Mouse (Mus musculus): ENCODE data around the gene H2-T3. TPM values are rescaled to one million over a fixed set of nuclear protein-coding genes. Genes with fewer than 3 reads are reported as not detected.
"Not testable (repeated sequence)": the region's sequence is repeated elsewhere in the genome, so short reads cannot be mapped to it uniquely, and the experiment has no call there.

The H2-T3 gene
- total and polyA plus RNA-seq, 2 experiments from 2014 or later = not detected

DNA sequence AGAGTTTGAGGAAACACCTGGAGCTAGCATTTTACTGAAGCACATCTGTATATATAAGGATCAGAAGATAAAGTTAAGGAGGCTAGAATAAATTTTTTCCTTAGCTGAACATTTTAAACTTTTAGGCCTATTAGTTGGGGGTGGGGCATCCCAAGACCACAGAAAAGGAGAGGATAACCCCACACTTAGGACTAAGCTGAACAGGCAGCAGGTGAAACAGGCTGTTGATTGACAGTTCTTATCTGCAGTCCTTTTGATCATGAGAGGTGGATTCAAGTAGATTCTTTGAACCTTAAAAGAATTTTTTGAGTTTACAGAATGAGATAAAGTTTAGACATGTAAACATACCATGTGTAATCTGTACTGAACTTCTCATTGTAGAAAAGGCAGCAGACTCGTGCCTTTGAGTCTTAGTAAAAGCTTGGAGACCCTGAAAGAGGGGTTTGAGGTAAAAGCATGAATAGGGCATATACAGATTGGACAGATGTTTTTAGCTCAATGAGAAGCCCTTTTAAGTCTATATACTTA, 19.7 kb downstream of the H2-T3 start:
- Histone ChIP-seq H3K27ac (ENCODE audit: low read depth) (no peak overlapping the region), H3K4me2 (ENCODE audit: low read depth, low read length) (no peak overlapping the region), H3K27me3 (ENCODE audit: control insufficient read depth, insufficient read depth, low read length) (peaks cover 41% of the 10 kb centered on the region), H3K4me1 (ENCODE audit: control insufficient read depth, insufficient read depth) (no peaks in the 10 kb centered on the region; the same call in 1 of the 2 replicates), H3K36me3 (replicated peaks; ENCODE audit: control insufficient read depth, insufficient read depth, low read length) (no peaks in the 10 kb centered on the region), H3K9me3 (replicated peaks; ENCODE audit: control insufficient read depth, low read length) (no peaks in the 10 kb centered on the region), H3K4me3 (ENCODE audit: low read depth, low read length) (no peak overlapping the region), H3K9ac (replicated peaks; ENCODE audit: low read depth, low read length) (no peak overlapping the region)
- DNase-seq (ENCODE audit: low spot score) (no peak), ATAC-seq (ENCODE audit: insufficient read depth, low read depth) (no peak)
- TF ChIP-seq CTCF (IDR thresholded peaks at IDR 0.05; ENCODE audit: low read depth) (no peak), EP300 (IDR thresholded peaks at IDR 0.05; ENCODE audit: low read depth) (no peak)
- WGBS = 39% methylated on average over 1 of the region's 1 CpGs

DNA sequence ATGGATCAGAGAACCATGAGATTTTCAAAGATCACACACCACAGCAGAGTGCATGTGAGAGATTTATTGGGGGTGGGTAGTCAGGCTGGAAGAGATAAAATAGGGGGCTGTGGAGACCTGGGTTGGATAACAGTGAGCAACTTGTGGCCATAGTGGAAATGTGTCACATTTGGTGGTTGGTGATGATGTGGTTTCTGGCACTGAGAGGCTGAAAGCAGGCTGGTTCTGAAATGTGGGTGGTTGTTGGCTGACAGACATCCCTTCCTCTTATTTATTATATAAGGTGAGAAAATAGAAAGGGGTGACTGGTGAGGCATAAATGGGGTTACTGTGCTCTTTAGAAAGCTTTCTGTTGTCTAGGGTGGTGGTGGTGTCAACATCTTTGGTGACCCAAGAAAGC, 20.3 kb downstream of the H2-T3 start:
- TF ChIP-seq CTCF (IDR thresholded peaks at IDR 0.05; ENCODE audit: low read depth) (no peak), EP300 (IDR thresholded peaks at IDR 0.05; ENCODE audit: low read depth) (no peak)
- Histone ChIP-seq H3K4me2 (ENCODE audit: low read depth, low read length) (no peak overlapping the region), H3K9ac (replicated peaks; ENCODE audit: low read depth, low read length) (no peak overlapping the region), H3K4me1 (ENCODE audit: control insufficient read depth, insufficient read depth) (no peaks in the 10 kb centered on the region; the same call in 1 of the 2 replicates), H3K27me3 (ENCODE audit: control insufficient read depth, insufficient read depth, low read length) (peaks cover 47% of the 10 kb centered on the region), H3K9me3 (replicated peaks; ENCODE audit: control insufficient read depth, low read length) (no peaks in the 10 kb centered on the region), H3K4me3 (ENCODE audit: low read depth, low read length) (no peak overlapping the region), H3K27ac (ENCODE audit: low read depth) (no peak overlapping the region), H3K36me3 (replicated peaks; ENCODE audit: control insufficient read depth, insufficient read depth, low read length) (no peaks in the 10 kb centered on the region)
- no peak for DNase-seq (ENCODE audit: low spot score)
- ATAC-seq (ENCODE audit: insufficient read depth, low read depth) = no peak

DNA sequence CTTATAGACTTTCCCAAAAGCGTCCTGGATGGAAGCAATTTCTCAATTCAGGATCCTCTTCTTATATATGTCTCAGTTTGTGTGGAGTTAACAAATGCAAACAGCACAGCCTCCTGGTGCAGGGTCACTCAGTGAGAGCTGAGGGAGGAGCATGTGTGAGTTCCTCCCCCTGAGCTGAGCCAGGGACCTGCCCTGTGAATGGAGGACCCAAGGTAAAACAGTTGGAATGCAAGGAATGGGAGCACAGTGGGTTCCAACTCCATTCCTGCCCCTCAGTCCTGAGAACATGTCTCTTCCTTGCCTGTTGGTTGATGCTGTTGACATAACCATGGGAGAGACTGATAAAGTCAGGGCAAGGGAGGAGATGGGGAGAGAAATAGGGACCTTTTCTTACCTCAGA, 21.0 kb downstream of the H2-T3 start:
- H3K9me3 ChIP-seq (replicated peaks; ENCODE audit: control insufficient read depth, low read length); H3K9ac ChIP-seq (replicated peaks; ENCODE audit: low read depth, low read length); H3K36me3 ChIP-seq (replicated peaks; ENCODE audit: control insufficient read depth, insufficient read depth, low read length); H3K4me3 ChIP-seq (ENCODE audit: low read depth, low read length); DNase-seq (ENCODE audit: low spot score); ATAC-seq (ENCODE audit: insufficient read depth, low read depth); H3K4me2 ChIP-seq (ENCODE audit: low read depth, low read length); H3K27ac ChIP-seq (ENCODE audit: low read depth); H3K4me1 ChIP-seq (ENCODE audit: control insufficient read depth, insufficient read depth): not testable (repeated sequence)
- peaks cover 52% of the 10 kb centered on the region for H3K27me3 ChIP-seq (ENCODE audit: control insufficient read depth, insufficient read depth, low read length)
- no CpG with 5 or more reads among the region's 1 CpGs for WGBS

DNA sequence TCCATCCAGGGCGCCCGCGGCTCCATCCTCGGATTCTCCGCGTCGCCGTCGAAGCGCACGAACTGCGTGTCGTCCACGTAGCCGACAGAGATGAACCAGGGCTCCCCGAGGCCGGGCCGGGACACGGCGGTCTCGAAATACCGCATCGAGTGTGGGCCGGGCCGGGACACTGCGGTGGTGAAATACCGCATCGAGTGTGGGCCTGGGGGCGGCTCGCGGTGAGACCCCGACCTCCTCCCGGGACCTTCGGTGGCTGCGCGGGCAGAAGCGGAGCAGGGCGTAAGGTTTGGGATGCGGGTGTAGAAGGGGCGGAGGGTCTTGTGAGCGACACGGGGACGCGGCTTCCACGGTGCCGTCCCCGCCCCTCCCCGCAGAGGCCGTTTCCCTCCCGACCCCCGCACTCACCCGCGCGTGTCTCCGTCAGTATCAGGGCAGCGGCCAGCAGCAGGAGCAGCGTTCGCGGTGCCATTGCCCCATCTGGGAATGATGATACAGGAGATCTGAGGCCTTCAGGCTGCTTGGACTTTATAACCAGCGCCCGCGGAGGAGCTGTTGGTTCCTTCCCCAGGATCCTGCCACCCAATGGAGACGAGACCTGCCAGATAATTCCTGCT, 21.9 kb downstream of the H2-T3 start, which contains the start of gene Gm8909:
Gene Gm8909 (minus strand): TSS at position 499 of the 614 bp plus-strand sequence.
- Histone ChIP-seq H3K4me2 (ENCODE audit: low read depth, low read length) (peak within 1 kb of the TSS; percentile 69), H3K4me1 (ENCODE audit: control insufficient read depth, insufficient read depth) (no peaks in the 10 kb centered on the region; the same call in 1 of the 2 replicates), H3K9ac (replicated peaks; ENCODE audit: low read depth, low read length) (no peak within 1 kb of the TSS), H3K4me3 (ENCODE audit: low read depth, low read length) (peak within 1 kb of the TSS; percentile 48), H3K27ac (ENCODE audit: low read depth) (no peak within 1 kb of the TSS), H3K36me3 (replicated peaks; ENCODE audit: control insufficient read depth, insufficient read depth, low read length) (no peaks in the 10 kb centered on the region), H3K27me3 (ENCODE audit: control insufficient read depth, insufficient read depth, low read length) (peaks cover 56% of the 10 kb centered on the region), H3K9me3 (replicated peaks; ENCODE audit: control insufficient read depth, low read length) (no peaks in the 10 kb centered on the region)
- DNase-seq (ENCODE audit: low spot score) = no peak
- 1% methylated on average over 55 of the region's 63 CpGs for WGBS
- no peak for ATAC-seq (ENCODE audit: insufficient read depth, low read depth)
- no peak for TF ChIP-seq CTCF (IDR thresholded peaks at IDR 0.05; ENCODE audit: low read depth)
- TF ChIP-seq EP300 (IDR thresholded peaks at IDR 0.05; ENCODE audit: low read depth) = no peak

DNA sequence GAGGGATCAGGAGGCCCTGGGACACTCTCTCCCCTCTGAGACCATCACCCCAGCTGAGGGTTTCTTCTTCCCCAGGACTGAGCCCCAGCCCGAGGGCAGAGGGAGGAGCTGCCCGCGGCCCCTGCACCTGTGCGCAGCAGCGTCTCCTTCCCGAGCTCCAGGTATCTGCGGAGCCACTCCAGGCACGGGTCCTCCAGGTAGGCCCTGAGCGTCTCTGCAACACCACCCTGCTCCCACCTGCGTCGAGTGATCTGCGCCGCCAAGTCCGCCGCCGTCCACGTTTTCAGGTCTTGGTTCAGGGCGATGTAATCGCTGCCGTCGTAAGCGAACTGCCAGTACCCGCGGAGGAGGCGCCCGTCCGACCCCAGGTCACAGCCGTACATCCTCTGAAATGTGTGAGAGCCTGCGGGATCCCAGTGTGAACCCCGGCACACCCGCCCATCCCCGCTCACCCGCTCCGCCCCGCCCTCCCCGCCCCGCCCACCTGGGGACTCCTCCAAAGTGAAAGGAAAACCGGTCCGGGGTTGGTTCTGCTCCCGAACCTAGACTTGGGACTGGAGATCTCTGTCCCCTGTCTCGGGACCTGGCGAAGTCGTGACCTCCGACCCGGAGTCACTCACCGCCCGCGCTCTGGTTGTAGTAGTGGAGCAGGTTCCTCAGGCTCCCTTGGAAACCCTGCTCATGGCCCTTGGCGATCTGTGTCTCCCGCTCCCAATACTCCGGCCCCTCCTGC, 22.6 kb downstream of the H2-T3 start:
- Histone ChIP-seq H3K9ac (replicated peaks; ENCODE audit: low read depth, low read length) (no peak overlapping the region), H3K4me3 (ENCODE audit: low read depth, low read length) (peak overlapping the region; percentile 48), H3K4me1 (ENCODE audit: control insufficient read depth, insufficient read depth) (no peaks in the 10 kb centered on the region; the same call in 1 of the 2 replicates), H3K4me2 (ENCODE audit: low read depth, low read length) (peak overlapping the region; percentile 69), H3K27ac (ENCODE audit: low read depth) (no peak overlapping the region), H3K36me3 (replicated peaks; ENCODE audit: control insufficient read depth, insufficient read depth, low read length) (no peaks in the 10 kb centered on the region), H3K9me3 (replicated peaks; ENCODE audit: control insufficient read depth, low read length) (no peaks in the 10 kb centered on the region), H3K27me3 (ENCODE audit: control insufficient read depth, insufficient read depth, low read length) (peaks cover 63% of the 10 kb centered on the region)
- no peak for ATAC-seq (ENCODE audit: insufficient read depth, low read depth)
- TF ChIP-seq EP300 (IDR thresholded peaks at IDR 0.05; ENCODE audit: low read depth) = no peak
- TF ChIP-seq CTCF (IDR thresholded peaks at IDR 0.05; ENCODE audit: low read depth) = no peak
- no peak for DNase-seq (ENCODE audit: low spot score)
- 2% methylated on average over 51 of the region's 51 CpGs for WGBS

DNA sequence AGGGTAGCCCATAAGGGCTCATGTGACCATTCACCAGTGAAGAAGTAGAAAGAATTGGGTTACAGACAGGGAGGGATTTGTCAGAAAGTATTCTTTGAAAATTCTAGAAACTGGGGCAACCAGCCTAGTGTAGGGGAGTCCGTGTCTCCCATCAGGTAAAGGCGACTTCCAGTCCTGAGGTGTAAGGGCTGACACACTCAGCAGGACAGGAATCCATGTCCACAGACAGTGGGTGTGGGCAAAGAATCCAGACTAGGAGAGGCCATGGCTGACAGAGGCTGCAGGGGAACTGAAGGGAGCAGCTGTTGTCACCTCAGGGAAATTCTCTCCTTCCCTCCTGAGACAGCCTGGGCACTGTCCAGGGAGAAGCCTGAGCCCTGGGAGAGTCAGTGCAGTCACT, 23.2 kb downstream of the H2-T3 start:
- H3K36me3 ChIP-seq (replicated peaks; ENCODE audit: control insufficient read depth, insufficient read depth, low read length); H3K9me3 ChIP-seq (replicated peaks; ENCODE audit: control insufficient read depth, low read length); H3K27ac ChIP-seq (ENCODE audit: low read depth); DNase-seq (ENCODE audit: low spot score); H3K4me3 ChIP-seq (ENCODE audit: low read depth, low read length); H3K4me2 ChIP-seq (ENCODE audit: low read depth, low read length); ATAC-seq (ENCODE audit: insufficient read depth, low read depth); H3K4me1 ChIP-seq (ENCODE audit: control insufficient read depth, insufficient read depth); H3K9ac ChIP-seq (replicated peaks; ENCODE audit: low read depth, low read length): not testable (repeated sequence)
- WGBS = 16% methylated on average over 2 of the region's 2 CpGs
- peaks cover 69% of the 10 kb centered on the region for H3K27me3 ChIP-seq (ENCODE audit: control insufficient read depth, insufficient read depth, low read length)
